Mouse (Mus musculus) embryo, embryonic 10.5 days (tissue): ENCODE measurements around the gene Gorab.

Experiments
- DNase-seq: peaks from one replicate; pipeline ENCODE4 v3.0.0-alpha.2; 2015; ENCODE audit warnings: low spot score

Gene Gorab

DNA sequence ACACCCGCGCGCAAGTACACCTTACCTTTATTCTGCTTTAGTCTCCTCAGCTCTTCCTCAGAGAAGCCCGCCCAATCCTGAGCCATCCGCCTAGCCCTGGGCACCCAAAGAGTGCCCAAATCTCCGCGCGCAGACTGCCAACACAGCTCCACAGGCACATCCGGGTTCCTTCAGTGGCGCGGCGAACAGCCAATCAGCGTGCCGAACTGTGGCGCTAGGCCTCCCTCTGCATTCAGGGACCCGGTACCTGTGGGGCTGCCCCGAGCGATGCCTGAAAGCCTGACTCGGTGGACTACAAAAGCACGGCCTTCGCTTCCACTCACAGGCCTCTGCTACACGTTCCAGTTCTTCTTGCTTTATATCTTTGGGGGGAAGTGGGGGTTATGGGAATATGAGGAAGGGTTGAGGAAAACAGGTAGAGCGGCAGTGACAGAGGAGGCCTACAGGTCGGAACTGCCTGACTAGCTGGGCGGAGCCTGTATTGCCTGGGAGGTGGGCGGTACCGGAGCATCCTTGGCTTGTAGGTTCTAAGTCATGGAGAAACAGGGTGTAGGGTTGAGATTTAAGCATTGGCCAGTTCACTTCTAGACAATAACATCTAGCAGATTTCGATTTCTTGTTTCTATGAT, at the start of gene Gorab:
Gene Gorab (minus strand): TSS at position 172 of the 629 bp plus-strand sequence.
- peak; percentile 95 for DNase-seq

DNA sequence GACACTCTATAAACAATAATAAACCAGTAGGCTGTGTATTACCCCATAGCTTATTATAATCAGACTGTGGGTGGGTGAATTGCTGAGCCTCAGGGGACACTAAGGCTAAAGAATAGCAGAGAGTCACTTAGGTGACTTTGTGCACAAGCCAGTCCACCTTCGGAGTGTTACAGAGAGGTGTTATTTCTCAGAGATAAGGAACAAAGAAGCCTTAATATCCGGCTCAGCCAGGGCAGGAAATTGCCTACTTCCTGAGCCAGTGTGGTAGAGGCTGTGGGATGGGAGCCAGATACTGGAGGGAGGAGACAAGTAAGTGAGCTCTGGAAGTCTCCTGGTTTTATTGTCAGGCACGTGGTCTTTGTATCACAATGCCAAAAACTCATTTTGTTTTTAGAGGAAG, 40.4 kb upstream of the Gorab start:
- peak; percentile 57 for DNase-seq

DNA sequence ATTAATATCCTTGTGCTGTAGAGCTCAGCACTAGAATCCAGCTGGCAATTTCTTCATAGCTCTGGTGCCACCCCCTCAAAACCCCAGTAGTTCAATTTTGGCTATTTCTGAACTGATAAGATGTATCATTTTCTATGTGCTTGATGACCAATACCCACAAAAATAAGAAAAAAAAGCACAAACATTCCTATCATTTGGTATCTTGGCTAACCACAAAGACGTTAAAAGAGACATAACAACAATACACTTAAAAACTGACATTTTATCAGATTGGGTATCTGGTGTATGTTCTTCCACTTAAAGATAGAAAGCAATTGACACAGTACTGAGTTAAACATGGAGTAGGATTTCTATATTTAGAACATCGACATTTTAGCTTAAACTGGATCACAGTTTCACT, 35.5 kb upstream of the Gorab start:
- DNase-seq, result no peak

DNA sequence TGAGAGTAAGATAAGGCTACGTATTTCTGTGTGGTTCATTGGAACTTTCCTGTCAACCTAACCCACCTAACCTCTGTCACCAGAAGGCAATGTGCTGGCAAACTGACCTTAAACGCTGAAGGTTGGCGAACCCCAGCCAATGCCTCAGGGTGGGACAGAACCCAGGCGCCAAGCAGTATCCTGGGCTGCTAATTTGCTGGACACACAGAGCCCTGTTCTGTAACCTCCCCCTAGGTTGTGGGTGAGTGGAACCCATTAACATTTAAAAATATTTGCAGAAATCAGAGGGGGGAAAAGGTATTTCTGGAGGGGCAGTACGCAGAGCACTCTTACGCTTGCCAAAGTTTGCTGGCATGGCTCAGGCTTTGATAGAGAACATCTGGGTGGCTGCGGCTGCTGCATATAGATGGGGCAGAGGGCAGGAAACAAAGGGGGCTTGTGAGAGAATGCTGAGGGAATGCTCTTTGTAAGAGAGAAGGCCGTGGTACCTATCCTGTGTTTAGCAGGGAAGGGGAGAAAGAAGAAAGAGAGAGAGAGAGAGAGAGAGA, 20.1 kb upstream of the Gorab start:
- peak; percentile 34 for DNase-seq

DNA sequence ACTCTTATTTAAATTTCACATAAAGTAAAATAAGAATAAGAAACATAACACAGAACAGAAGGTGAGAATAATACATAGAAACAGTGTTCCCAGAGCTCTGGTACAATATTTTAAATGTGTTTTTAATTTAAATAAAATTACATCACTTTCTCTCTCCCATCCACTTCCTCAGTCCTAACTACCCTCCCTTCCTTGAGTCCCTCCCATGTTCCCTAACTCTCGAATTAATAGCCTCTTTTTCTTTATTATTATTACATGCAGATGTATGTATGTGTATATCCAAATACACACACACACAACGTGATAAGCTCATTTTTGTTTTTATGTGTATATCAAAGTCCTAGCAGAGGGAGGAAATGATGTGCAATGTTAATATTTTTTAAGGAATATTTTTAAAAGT, 13.7 kb upstream of the Gorab start:
- DNase-seq, result no peak

DNA sequence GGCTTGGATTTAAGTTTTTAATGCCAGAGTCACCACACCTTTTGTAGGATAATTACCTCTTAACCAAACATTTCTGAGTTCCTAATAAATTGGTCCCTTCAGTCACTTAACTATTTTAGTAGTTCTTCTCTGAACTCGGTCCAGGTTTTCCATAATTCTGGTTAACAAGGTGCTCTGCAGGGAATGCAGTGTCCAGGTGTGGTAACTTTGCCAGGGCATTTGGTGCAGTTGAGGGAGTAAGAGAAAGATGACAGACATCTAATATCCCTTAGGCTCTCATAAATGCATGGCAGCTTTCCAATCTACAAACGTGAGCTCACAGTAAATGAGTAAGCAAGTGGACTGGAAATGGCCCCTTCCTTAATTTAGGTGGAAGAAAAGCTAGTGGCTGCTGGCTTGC, 10.7 kb upstream of the Gorab start:
- DNase-seq, result no peak

DNA sequence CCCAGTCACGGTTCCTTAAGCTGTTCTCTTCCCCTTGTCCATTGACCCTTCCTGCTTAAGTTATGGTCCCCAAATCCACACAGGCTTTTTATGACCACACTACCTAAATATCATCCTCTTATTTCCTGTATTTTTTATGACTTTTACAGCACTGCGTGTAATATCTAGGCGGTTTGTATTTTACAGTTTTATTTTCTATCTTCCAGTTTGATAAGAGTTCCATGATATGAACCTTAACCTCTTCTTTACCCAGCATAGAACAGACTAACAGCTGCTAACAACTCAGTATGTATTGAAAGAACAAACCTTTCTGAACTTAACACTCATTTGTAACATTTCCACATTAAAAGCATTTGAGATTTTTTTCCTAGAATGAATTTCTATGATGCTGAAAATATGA, 2.7 kb upstream of the Gorab start:
- no peak for DNase-seq

DNA sequence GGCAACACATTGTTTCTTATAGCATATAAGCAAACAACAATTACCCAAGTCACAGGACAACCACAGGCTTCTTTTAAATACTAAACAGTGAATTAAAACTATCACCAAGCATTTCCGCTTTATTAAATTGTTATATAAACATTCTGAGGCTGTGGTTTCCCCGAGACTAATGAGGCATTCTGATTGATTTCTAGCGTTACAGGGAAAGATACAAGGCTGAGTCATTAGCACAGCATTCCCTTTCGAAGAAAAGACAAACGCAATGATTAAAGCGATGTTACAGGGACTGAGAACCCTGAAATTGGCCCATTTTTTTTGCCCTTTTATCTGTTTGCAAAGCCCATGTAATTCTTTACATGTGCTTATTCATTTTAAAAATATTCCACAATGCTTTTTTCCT, 12.1 kb downstream of the Gorab start:
- no peak for DNase-seq

DNA sequence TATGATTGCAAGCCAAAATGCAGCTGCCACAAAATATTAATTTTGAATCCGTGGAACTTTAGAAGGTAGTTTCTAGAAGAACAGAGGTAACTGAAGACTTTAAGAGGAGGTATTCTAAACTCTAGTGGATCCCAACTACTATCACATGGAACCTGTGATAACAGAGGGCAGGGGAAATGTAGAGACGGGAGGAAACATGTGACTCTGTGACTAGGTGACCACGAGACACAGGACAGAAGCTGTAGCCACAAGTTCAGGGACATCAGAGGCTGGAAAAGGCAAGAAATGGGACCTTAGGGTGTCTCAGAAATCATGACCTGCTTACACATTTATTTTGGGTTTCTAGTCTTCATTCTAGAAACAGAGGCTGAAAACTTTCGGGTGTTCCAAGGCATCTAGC, 13.4 kb downstream of the Gorab start:
- DNase-seq, result no peak

DNA sequence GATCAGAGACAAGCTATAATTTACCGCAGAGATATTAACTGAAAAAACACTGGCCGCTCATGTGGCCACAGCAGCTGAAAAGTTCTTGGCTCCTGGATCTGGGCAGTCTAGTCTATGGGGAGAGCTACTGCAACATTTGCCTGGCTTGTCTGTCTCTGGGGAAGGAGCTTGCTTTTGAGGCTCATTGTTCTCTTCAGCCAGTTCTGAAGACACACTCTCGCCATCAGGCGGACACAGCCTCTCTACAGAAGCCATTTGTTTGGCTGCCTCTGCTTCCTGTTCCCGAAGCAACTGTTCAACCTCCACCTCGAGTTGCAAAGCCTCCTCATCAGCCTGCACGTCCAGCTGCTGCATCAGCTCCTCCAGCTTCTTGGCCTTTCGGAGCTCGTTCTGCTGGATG, 17.3 kb downstream of the Gorab start:
- DNase-seq, result no peak

DNA sequence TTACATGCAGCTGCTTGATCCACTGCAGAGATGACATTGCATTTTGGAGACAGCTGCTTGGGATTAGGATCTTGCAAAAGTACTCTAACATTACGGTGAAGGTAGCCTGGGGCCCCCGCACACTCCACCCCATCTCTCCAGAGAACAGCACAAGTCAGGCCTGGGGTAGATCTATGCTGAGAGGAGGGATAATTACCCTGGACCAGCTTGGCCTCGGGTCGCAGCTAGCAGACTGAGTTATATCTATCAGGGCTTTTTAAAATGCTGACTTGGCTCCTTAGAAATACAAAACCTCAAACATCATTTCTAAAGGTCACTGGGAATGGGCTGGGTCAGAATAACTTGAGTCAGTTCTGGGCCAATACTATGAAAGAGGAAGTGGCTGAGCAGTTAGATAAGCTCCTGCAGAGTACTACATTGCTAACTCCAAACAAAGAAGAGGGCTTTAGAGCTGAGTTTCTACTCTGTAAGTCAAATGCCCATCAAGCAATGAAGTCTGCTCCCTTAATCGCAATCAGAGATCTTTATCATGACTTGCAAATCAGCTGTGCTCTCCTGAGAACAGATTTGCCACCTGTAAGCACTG, 19.9 kb downstream of the Gorab start:
- DNase-seq, result peak; percentile 31

DNA sequence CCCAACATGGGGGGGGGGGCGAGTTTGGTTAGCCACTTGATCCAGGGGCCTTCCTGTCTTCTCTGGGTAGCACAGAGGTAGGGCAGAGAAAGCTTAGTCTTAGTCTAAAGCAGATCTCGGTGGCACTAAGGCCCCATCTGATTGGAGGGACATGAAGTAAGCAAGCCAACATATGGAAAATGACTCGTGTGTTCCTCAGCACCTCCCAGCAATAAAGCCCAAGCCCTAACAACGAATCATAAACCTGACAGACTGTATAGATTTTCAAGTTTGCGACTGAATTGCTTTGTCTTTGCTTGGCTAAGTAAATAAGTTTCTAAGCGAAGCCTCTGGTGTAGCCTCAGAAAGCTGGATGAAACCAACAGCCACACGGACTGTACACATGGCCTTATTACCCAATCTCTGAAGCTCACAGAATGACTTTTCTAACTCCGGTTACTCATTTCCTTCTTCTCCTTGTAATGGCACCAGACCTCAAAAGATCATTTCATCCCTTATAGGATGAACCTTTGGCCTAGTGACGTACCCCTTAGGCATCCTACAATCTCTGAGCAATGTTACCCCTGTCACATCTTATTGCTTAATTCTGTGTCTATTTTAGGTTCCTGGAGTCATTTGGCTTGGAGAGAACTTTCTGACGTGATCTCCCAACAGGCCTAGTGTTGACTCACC, 21.3 kb downstream of the Gorab start:
- DNase-seq, result no peak

DNA sequence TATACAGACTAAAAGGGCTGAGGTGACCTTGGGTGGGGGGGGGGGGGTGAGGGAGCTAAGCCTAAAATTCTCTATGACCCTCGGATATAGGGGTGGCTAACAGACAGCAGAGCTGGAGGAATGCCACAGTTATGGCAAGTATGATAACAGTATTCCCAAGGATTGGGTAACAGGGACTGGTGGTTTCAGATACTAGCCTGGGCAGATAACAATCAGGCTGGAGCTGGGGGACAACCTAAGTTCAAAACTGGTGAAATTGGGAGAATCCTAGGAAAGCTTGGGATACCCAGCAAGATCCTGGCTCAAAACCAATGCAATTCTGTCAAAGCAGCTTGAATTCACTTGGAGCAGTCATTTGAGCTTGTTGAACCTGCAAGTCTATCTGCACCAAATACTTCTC, 22.9 kb downstream of the Gorab start:
- no peak for DNase-seq

DNA sequence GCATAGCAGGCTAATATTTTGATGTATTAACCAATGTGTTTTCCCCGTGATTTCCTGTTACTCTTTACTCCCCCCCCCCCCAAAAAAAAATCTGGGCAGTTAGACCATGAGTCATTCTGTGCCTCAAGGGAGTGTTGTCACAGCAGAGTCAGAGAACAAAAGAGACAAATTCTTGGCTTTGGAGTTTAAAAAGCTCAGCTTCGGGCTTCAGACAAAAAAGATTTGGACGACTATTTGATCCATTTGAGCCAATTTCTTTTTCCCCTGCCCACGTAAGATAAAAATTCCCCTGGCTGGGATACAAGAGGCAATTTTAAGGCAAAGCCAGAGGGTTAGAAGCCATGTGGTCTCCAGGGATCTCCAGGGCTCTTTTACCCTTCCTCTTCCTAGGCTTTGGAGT, 23.4 kb downstream of the Gorab start:
- no peak for DNase-seq

DNA sequence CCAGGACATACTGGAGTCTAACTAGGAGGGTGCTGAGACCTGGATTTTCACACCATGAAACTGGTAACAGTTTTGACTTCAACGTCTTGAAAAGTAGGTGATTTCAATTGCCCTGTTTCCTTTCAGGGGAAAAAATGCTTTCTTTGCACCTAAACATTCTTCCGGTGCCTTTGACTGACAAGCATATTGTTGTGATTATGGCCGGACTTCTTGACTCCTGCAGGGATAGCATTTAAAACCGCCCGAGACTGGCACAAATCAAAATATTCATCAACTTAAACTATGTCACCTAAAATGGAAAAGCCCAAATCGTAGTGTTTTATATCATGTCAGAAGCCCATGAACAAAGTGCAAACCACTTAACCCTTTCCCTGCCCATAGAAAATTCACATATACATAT, 25.5 kb downstream of the Gorab start:
- peak; percentile 36 for DNase-seq

DNA sequence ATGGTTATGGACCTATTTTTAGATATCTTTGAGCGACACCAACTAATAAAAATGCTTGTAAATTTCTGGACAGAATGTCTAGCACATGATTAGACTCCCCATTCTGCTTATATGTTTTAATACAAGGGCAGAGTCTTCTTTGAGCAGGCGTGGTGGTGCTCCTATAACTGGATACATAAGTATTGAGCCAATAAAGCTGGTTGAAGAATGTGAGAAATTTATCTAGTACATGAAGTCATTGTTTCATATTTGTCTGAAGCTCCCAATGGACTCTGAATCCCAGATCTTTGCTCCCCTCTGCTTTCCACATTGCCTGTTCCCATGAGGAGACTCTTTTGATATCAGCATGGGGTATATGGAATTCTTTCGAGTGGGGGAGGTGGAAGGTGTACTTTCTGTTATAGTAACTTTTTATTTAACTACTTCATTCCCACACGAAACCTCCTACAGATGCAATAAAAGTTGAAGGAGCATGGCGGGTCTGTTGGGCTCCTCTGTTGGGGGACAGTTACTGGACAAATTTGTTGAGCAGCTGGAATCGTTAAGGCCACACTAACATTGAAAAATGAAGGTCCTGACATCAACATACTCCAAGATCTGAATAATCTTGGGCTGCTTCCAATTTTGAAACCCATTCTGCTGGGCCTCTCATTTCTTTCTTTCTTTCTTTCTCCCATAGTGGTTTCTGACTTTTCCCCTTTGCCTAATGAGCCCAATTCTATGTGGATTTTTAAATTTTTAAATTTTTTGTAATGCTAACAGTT, 26.5 kb downstream of the Gorab start:
- no peak for DNase-seq

DNA sequence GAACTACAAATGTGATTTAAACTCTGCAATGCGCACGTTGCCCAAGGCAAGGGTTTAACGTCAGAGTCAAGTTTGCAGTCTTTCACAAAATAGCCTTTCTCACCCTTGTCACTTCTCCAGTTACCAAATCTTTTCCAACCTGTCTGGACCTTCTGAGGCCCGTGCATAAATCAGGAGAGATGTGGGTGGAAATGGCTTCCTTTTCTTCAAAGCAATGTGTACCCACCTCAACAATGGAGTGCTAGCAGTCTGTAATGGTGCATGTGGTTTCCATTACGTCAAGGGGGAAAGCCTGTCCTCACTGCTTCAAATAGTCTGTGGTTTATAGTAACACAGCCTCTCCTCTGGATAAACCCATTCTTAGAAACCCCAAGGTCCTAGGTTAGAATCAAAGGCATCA, 29.0 kb downstream of the Gorab start:
- DNase-seq, result peak; percentile 49

DNA sequence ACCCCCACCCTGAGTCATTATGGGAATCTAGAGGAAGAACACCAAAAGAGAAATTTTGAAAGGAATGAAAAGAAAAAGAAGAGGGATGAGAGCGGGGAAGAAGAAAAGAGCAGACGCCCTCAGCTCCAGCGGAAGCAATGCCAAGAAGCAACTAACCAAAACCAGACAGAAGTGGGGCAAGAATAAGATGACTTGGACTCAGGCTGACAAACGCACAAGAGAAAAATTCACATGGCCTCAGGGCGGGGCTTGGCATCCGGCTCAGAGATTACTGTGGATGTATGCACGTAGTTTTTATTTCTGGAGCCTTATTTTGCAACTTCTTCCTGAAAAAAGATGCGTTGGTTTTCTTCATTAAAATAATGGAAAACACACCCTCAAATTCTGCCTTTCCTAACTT, 41.3 kb downstream of the Gorab start:
- no peak for DNase-seq

DNA sequence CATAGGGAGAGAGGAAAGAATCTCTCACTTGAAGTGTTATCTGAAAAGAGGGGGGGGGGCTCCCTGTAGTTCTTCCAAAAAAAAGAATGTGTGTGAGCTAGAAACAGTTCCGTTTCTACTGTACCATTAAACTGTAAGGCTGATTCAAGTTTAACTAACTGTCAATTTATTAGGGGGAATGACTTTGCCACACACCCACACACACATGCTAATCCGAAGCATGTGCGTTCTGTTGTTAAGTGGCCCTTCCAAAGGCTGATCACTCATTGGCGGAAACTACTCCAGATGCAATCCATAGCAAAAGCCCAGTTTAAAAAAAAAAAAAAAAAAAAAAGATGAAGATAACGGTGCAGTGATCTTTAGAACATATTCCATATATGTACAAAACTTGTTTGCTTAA, 42.1 kb downstream of the Gorab start:
- DNase-seq, result no peak

DNA sequence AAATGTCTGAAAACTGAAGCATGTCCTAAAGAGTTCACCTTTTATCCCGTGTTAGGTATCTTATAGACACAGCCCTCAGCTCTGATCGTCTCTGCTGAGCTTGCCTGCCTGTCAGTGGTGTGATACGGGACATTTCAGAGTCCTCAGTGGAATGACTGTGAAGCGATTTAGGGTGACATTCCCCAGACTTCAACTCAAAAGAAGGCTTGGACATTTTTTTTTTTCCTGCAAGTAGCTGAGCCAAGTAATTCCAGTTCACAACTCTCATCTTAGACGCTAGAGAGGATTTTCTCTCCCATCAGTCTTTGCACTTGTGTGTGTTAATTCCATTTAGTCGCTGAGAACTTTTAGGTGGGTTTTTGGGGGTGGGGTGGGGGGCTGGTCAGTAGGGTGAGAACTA, 42.7 kb downstream of the Gorab start:
- DNase-seq, result no peak

DNA sequence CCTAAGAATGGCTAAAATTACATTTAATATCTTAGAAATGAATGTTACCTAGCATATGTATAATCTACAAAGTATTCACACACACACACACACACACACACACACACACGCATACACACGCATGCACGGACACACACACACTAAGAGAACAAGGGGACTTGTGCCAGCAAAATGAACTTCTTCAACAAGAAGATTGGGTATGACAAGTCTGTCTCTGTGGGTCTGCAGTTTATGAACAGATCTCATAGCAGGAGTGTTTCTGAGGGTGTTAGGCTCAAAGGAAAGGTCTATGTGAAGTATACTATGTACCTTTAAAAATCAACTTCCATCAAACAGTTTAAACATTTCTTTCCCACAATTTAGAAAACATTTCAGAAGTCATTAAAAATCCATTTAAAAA, 43.9 kb downstream of the Gorab start:
- DNase-seq, result no peak

DNA sequence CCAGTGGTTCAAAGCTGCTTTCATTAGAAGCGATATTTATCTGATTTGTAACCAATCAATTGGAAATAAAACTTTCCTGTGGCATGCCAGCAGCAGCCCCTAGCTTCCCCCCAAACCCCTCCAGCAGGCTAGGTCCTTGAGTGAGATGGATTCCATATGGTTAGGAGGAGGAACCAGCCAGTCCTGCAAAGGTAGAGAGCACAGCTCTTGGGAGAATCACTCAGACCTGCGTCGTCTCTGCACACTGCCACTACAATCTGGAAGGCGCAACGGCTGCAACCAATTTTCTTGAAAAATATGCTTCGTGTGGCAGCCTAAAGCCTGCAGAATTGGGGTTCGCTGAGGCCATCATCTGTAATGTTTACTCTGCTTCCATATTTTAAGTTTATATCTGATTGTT, 45.3 kb downstream of the Gorab start:
- peak; percentile 45 for DNase-seq

DNA sequence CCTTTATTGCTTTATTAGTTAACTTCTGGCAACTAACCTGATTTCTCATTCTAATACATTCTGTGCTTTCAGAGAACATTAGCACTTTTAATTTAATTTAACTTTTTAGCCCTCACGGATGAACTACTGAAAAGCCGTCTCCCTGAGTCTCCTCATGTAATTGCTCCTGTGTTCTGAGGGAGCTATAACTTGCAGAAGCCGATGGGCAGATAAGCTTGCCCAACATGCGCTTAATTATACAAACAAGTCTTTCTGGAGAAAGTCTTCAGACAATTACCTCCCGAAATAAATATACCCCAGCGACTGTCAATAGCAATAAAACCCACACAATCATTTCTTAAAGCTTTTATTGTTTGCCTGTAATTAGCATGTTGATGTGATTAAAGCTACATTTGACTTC, 45.7 kb downstream of the Gorab start:
- peak; percentile 26 for DNase-seq
